Mouse (Mus musculus): Measurements from ENCODE around the gene Lrig1. TPM values are rescaled to one million over a fixed set of nuclear protein-coding genes. Genes with fewer than 3 reads are reported as not detected.
"Not testable (repeated sequence)": the region's sequence is repeated elsewhere in the genome, so short reads cannot be mapped to it uniquely, and the experiment has no call there.

Lrig1 gene
- polyA plus RNA-seq, 1 experiment from 2014 or later = 10.9 TPM

DNA sequence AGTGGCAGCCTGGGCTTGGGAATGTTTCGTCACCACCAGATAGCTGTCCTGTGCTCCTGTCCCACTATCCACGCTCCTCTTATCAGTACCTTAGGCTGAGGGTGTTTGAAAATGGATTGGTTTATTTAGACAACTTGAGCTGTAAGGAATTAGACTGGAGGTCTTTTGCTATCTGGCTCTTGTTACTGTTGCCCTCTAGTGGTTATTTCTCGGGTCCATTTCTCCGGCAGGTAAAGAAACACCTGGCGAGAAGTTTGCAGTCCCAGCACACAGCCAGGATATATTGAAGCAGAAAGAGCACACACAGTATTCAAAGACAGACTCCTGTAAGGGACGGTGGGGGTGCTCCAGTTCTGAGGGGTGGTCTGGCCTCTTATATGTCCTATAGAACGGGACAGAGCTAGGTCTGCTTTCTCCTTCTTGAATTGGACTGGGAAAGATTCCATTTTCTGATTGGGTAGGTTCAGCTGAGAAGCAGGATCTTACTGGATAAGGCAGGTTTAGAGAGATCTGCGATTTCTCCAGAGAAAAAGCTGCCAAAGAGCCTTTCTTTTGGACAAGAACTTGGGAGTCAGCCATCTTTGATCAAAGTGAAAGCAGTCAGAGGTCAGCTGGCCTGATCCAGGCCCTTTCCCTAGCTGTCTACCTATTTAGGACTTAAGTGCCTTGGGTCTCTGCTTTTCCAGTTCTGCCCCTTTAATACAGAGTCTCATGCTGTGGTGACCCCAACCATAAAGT lies 136.6 kb downstream of the Lrig1 start:
- Histone ChIP-seq H3K27ac (ENCODE audit: low read depth, low read length) (no peak overlapping the region), H3K9me3 (replicated peaks; ENCODE audit: control insufficient read depth, low read length) (no peaks in the 10 kb centered on the region), H3K9ac (ENCODE audit: low read depth, low read length) (no peak overlapping the region), H3K27me3 (ENCODE audit: control insufficient read depth, insufficient read depth, low read length) (no peaks in the 10 kb centered on the region), H3K4me3 (ENCODE audit: low read depth, low read length) (no peak overlapping the region), H3K4me2 (no peak overlapping the region), H3K4me1 (ENCODE audit: control insufficient read depth, insufficient read depth, low read length) (0 out of 2 replicates have a peak, but pooled peaks cover 2% of the 10 kb centered on the region), H3K36me3 (ENCODE audit: control insufficient read depth, insufficient read depth, low read length) (no peaks in the 10 kb centered on the region)
- 46% methylated on average over 8 of the region's 8 CpGs for WGBS (ENCODE audit: insufficient replicate concordance)
- ATAC-seq (replicated peaks; ENCODE audit: insufficient number of reproducible peaks, low FRiP score, low TSS enrichment) = no peak

DNA sequence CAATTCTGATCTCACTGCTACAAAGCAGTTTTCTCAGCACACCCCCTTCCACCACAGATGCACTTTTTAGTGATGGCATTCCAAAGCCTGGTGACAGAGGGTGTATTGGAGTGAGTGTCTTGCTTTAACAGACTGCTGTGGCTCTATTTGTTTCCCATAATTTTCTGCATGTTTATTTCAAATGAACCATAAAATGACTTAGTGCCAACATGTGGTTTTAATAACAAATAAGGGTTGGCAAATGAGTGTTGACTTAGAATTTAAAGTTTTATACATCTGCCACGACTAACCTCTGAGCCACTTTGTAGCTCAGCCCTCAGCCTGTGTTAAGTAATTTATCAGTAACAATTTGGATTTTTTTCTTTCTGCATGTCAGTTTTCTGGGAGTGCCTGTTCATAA lies 138.6 kb downstream of the Lrig1 start:
- ATAC-seq (replicated peaks; ENCODE audit: insufficient number of reproducible peaks, low FRiP score, low TSS enrichment) = no peak
- Histone ChIP-seq H3K27me3 (ENCODE audit: control insufficient read depth, insufficient read depth, low read length) (no peaks in the 10 kb centered on the region), H3K4me2 (no peak overlapping the region), H3K9me3 (replicated peaks; ENCODE audit: control insufficient read depth, low read length) (no peaks in the 10 kb centered on the region), H3K36me3 (ENCODE audit: control insufficient read depth, insufficient read depth, low read length) (no peaks in the 10 kb centered on the region), H3K4me3 (ENCODE audit: low read depth, low read length) (no peak overlapping the region), H3K4me1 (ENCODE audit: control insufficient read depth, insufficient read depth, low read length) (0 out of 2 replicates have a peak, but pooled peaks cover 2% of the 10 kb centered on the region), H3K9ac (ENCODE audit: low read depth, low read length) (no peak overlapping the region), H3K27ac (ENCODE audit: low read depth, low read length) (no peak overlapping the region)
- WGBS (ENCODE audit: insufficient replicate concordance) = 68% methylated on average over 1 of the region's 1 CpGs

DNA sequence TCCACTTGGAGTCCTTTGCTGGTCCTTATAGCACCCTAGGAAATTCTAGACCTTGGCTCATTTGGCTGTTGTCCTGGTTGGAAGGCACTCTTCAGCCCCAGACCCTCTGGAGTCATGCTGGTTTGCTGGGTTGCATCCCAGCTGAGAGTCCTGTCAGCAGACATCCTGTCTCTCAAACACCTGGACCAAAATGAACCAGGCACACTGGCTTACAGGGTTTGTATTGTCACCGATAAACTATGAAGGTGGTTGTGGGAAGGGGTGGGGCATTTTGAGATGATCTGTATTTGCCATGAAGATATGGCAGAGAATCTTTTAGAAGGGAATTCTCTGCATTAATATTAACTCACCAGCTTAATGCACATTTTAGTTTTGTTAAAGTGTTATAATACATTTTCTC lies 139.1 kb downstream of the Lrig1 start:
- no peak for ATAC-seq (replicated peaks; ENCODE audit: insufficient number of reproducible peaks, low FRiP score, low TSS enrichment)
- H3K4me1 ChIP-seq (ENCODE audit: control insufficient read depth, insufficient read depth, low read length) = 0 out of 2 replicates have a peak, but pooled peaks cover 2% of the 10 kb centered on the region
- H3K27me3 ChIP-seq (ENCODE audit: control insufficient read depth, insufficient read depth, low read length) = no peaks in the 10 kb centered on the region
- H3K4me2 ChIP-seq = no peak overlapping the region
- H3K9me3 ChIP-seq (replicated peaks; ENCODE audit: control insufficient read depth, low read length) = no peaks in the 10 kb centered on the region
- 51% methylated on average over 1 of the region's 1 CpGs for whole genome bisulfite sequencing (ENCODE audit: insufficient replicate concordance)
- H3K9ac ChIP-seq (ENCODE audit: low read depth, low read length) = no peak overlapping the region
- H3K4me3 ChIP-seq (ENCODE audit: low read depth, low read length) = no peak overlapping the region
- no peak overlapping the region for H3K27ac ChIP-seq (ENCODE audit: low read depth, low read length)
- no peaks in the 10 kb centered on the region for H3K36me3 ChIP-seq (ENCODE audit: control insufficient read depth, insufficient read depth, low read length)

DNA sequence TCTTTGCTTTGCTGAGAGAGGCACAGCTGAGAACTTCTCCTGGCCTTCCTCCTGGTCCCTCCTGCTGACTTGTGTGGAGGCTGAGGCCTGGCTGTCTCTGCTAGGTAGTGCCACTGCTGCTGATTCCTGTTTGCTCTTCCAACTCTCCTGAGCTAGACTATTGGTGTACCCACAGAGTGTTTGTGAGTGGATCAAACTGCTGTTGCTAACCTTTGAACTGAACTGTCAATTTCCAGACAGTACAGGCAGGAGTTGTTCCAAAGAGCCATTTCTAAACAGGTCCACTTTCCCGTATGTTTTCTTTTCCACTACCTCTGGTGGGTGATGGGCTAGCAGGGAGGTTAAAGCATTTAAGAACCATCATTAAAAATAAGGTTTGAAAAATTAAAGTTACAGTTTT lies 141.4 kb downstream of the Lrig1 start:
- H3K9ac ChIP-seq (ENCODE audit: low read depth, low read length); H3K4me1 ChIP-seq (ENCODE audit: control insufficient read depth, insufficient read depth, low read length); H3K36me3 ChIP-seq (ENCODE audit: control insufficient read depth, insufficient read depth, low read length); H3K9me3 ChIP-seq (replicated peaks; ENCODE audit: control insufficient read depth, low read length); H3K4me2 ChIP-seq; ATAC-seq (replicated peaks; ENCODE audit: insufficient number of reproducible peaks, low FRiP score, low TSS enrichment); H3K4me3 ChIP-seq (ENCODE audit: low read depth, low read length); H3K27ac ChIP-seq (ENCODE audit: low read depth, low read length); H3K27me3 ChIP-seq (ENCODE audit: control insufficient read depth, insufficient read depth, low read length): not testable (repeated sequence)
- 54% methylated on average over 1 of the region's 1 CpGs for WGBS (ENCODE audit: insufficient replicate concordance)

Small RNA genes within 50 kb of the gene (microRNA-seq; reads per million reads assigned to microRNA genes)
- gene Mir7041 (ENCODE audit: borderline number of aligned reads) = not detected

Other genes starting within 250 kb of the Lrig1 start
- 10.7 TPM in 2 replicates for gene Slc25a26, start 199.8 kb downstream of the Lrig1 start, polyA plus RNA-seq (2014; fragmentation: Nextera tagmentation; extraction: Ambion mirVana)

All from heart, embryonic 11.5 days (tissue).